Mouse (Mus musculus) bone marrow macrophage, adult 2 months (primary cell): ENCODE results near the gene Stard10. TPM values are rescaled to one million over a fixed set of nuclear protein-coding genes. Genes with fewer than 3 reads are reported as not detected.

Experiments used
- H3K27ac ChIP-seq: 2 replicates; pipeline ENCODE4 v1.5.1; 2012; ENCODE audit warnings: low read depth, low read length; ENCODE audit not compliant: insufficient read depth
- H3K4me1 ChIP-seq: 2 replicates; pipeline ENCODE4 v1.6.1; 2012; ENCODE audit warnings: low read length; ENCODE audit not compliant: control insufficient read depth, insufficient read depth
- H3K4me3 ChIP-seq: 2 replicates; pipeline ENCODE4 v1.5.1; 2012; ENCODE audit warnings: mild to moderate bottlenecking, low read length, moderate library complexity; ENCODE audit not compliant: insufficient read depth
- CTCF ChIP-seq: IDR thresholded peaks from 2 replicates; pipeline ENCODE4 v1.5.1; 2012; ENCODE audit warnings: low read depth, mild to moderate bottlenecking, low read length, moderate library complexity
- POLR2A ChIP-seq: IDR thresholded peaks from 2 replicates; pipeline ENCODE4 v1.6.1; 2012; ENCODE audit warnings: mild to moderate bottlenecking, low read depth, low read length, borderline replicate concordance
- polyA plus RNA-seq: library from polyadenylated mRNA; stranded (reverse); fragments of >200 nt; gene quantifications from 2 replicates; pipeline ENCODE4 v1.2.4, GENCODE M21; 2012; ENCODE audit not compliant: missing spikeins, insufficient read depth, insufficient read length

Gene Stard10
- polyA plus RNA-seq, 1 experiment, result 8.0 TPM

GRCm38 (mm10) chr7:101361021-101361420 is 44.1 kb downstream of the Stard10 start:
- Histone ChIP-seq H3K27ac (peak overlapping the region; percentile 88), H3K4me3 (peak overlapping the region; percentile 68), H3K4me1 (peaks cover 54% of the 10 kb centered on the region)
- TF ChIP-seq CTCF, result no peak
- TF ChIP-seq POLR2A, result no peak

DNA sequence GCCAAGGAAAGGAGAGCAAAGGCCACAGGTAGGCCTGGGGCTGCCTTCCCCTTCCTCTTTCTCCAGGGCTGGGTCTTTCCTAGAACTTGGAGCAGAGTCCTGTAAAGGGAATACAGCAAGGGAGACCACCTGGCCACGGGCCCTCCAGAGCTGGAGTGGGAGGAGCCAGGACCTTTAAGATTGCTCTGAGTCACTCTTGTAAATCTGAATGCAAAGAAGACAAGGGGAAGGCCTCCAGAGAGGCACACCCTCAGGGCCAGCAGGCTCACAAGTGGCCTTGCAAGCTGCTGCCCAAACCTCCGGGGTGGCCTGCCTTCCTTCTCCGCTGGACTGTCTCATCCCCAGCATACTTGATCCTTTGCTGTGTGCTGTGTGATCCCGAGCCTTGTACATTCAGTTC is 44.9 kb downstream of the Stard10 start:
- H3K27ac ChIP-seq, result peak overlapping the region; percentile 88
- no peak for TF ChIP-seq CTCF
- TF ChIP-seq POLR2A, result no peak
- H3K4me3 ChIP-seq, result peak overlapping the region; percentile 68
- H3K4me1 ChIP-seq, result peaks cover 55% of the 10 kb centered on the region

- H3K4me3 ChIP-seq, result peak overlapping the region; percentile 68
- no peak for TF ChIP-seq POLR2A
- no peak for TF ChIP-seq CTCF
- peak overlapping the region; percentile 97 for H3K27ac ChIP-seq
- H3K4me1 ChIP-seq, result peaks cover 56% of the 10 kb centered on the region
Observed at GRCm38 (mm10) chr7:101362791-101363191, 45.9 kb downstream of the Stard10 start.

- TF ChIP-seq CTCF, result no peak
- TF ChIP-seq POLR2A, result no peak
- peak overlapping the region; percentile 60 for H3K4me3 ChIP-seq
- H3K27ac ChIP-seq, result peak overlapping the region; percentile 97
- H3K4me1 ChIP-seq, result peaks cover 66% of the 10 kb centered on the region
Observed at GRCm38 (mm10) chr7:101363914-101364313, 47.0 kb downstream of the Stard10 start.

- peak overlapping the region; percentile 58 for H3K27ac ChIP-seq
- TF ChIP-seq CTCF (no peak), POLR2A (no peak)
- no peak overlapping the region for H3K4me3 ChIP-seq
- peaks cover 52% of the 10 kb centered on the region for H3K4me1 ChIP-seq
Observed at GRCm38 (mm10) chr7:101367901-101368852, 51.3 kb downstream of the Stard10 start.

- H3K4me3 ChIP-seq, result no peak overlapping the region
- H3K27ac ChIP-seq, result no peak overlapping the region
- H3K4me1 ChIP-seq, result peaks cover 42% of the 10 kb centered on the region
- TF ChIP-seq CTCF (no peak), POLR2A (no peak)
Observed at GRCm38 (mm10) chr7:101369666-101370065, 52.8 kb downstream of the Stard10 start.

DNA sequence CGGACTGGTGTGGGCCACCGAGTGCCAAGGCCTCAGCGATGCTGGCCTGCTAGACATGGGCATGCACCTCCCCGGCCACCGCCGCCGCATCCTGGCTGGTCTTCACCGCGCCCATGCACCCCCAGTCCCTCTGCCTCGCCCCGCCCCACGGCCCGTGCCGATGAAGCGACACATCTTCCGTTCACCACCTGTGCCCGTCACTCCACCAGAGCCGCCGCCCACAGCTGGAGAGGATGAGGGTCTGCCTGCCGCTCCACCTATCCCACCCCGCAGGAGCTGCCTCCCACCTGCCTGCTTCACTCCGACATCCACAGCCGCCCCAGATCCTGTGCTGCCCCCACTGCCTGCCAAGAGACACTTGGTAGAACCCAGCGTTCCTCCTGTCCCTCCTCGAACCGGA is 56.2 kb downstream of the Stard10 start:
- no peak for TF ChIP-seq CTCF
- TF ChIP-seq POLR2A, result no peak
- peaks cover 27% of the 10 kb centered on the region for H3K4me1 ChIP-seq
- no peak overlapping the region for H3K4me3 ChIP-seq
- H3K27ac ChIP-seq, result no peak overlapping the region

GRCm38 (mm10) chr7:101374155-101374554 is 57.3 kb downstream of the Stard10 start:
- peaks cover 19% of the 10 kb centered on the region for H3K4me1 ChIP-seq
- no peak overlapping the region for H3K4me3 ChIP-seq
- TF ChIP-seq CTCF (no peak), POLR2A (no peak)
- no peak overlapping the region for H3K27ac ChIP-seq

DNA sequence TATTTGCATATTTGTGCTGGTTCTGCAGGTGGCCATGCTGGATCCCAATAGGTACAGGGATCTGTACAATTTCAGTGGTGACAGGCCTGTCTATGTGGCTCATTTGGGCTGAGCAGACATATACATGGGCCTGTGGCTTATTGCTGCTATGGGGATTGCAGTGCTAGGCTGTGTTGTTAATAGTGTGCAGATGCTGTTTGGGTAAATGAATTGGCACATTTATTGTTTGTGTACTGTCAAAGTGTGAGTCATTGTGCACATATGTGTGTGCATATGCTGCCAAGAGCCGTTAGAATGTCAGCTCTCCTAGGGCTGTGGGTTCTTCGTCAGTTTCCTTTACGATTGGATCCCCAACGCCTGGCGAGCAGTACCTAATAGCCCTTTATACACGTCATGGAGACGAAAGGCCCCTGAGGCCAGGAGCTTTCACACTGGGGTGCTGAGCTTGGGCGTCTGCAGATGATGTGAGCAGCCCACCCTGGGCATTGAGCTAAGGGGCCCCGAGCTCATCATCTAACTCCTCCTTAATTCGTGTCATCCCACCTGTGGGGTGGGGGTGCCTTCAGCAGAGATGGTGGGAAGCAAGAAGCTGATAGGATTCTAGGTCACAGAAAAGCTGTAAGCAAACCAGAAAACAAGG is 59.9 kb downstream of the Stard10 start:
- Histone ChIP-seq H3K27ac (peak overlapping the region; percentile 85), H3K4me1 (peaks cover 32% of the 10 kb centered on the region), H3K4me3 (no peak overlapping the region)
- TF ChIP-seq CTCF (no peak), POLR2A (no peak)
